Mouse (Mus musculus): ENCODE data around the gene Scn3b.

Gene Scn3b

GRCm38 (mm10) chr9:40316865-40317660 lies 48.0 kb downstream of the Scn3b start:
- DNase-seq (ENCODE audit: extremely low read depth, low read depth): no peak

DNA sequence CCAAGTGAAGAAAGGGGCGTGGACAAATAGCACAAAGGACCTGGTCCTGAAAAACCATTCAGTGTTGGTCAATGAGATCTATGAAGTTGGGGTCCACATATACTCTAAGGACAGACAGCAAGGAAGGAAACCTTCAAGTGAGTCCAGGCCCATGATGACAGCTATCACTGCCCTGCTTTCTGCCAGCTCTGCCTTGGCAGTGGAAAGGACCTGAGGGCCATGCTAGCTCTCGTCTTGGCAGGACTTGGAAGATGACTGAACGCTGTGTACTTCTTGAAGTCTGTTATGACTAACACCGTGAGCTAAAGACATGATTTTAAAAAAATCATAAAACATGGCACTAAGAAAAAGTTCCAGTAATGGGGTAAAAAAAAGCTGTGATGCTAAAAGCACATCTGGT lies 48.7 kb downstream of the Scn3b start:
- no peak for DNase-seq (ENCODE audit: extremely low read depth, low read depth)

DNA sequence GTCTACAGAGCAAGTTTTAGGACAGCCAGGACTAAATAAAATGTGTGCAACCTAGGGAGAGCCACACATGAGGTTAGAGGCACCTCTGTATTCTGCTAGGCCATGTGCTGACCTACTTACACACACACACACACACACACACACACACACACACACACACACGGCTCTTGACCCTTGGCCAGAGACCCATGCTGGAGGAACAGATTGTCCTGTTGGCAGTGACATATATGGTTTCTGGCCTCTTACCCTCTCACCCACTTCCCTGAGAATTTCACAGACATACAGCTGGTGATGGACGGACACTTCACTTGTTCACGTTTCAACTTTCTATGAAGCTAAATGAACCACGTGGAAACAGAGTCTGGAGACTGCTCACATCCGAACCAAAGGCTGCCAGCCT lies 49.8 kb downstream of the Scn3b start:
- no peak for DNase-seq (ENCODE audit: extremely low read depth, low read depth)

GRCm38 (mm10) chr9:40320405-40320804 lies 51.4 kb downstream of the Scn3b start:
- DNase-seq (ENCODE audit: extremely low read depth, low read depth): no peak

DNA sequence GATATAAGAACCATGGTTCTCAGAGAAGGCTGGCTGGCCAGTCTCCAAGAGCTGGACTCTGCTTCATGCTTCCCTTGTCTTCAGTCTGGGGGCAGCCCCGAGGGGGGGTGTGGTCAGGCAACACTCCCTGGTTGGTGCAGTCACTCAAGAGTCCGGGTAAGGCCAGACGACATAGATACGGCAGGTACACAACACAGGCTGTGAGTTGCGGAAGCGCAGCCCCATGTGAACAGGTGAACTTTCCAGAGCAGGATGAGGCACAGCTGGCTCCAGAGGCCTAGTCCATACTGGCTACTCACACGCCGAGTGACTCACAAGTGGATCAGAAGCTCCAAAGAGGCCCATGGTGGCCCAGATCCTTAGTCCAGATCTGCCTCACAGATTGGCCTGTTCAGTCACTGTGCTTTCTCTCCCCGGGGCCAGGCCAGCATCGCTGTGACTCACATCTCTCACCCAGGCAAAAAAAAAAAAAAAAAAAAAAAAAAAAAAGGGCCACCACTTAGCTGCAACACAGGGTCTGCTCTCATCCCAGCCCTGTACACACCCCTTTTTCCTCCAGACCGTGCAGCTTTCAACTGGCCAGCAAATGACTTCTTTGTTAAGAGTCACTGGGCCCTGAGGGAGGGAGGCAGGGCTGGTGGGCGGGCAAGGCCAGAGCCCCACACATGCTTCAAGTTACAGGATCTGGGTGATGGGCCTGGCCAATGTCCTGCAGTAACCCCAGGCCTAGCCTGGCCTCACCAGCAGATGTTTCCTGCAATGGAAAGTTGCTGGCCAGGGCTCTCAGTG lies 52.1 kb downstream of the Scn3b start:
- no peak for DNase-seq (ENCODE audit: extremely low read depth, low read depth)

DNA sequence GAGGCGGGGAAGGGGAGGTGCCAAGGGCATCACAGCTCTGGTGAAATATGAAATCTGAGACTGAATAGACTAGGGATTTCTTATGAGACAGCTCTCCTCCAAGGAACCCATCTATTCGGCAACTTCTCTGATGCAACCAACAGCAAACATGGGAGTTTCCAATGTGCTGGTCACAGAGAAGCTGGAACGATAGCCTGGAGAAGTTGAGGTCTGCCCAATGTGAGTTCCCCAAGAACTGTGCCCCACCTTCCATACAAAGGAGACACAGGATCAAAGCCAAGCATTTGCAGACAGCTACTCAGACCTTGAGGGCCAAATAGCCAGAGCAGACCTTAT lies 52.6 kb downstream of the Scn3b start:
- no peak for DNase-seq (ENCODE audit: extremely low read depth, low read depth)

DNA sequence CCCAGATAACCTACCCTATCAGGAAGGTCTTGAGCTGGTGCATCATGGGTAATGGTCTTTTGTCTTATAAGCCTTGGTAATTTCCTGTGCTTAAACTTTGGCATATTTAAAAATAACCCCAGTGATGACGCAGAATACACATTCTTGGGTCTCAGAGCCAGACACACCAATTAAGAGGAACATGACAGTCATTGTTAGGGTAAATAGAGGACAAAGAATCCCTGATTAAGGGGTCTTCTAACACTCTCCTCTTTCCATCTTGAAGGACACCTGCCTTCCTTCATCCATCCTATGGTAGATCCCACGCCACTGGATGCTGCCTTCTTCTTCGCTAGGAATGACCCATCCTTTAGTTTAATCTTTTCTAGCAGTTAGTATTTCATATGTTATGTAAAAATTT lies 53.4 kb downstream of the Scn3b start:
- DNase-seq (ENCODE audit: extremely low read depth, low read depth): no peak

DNA sequence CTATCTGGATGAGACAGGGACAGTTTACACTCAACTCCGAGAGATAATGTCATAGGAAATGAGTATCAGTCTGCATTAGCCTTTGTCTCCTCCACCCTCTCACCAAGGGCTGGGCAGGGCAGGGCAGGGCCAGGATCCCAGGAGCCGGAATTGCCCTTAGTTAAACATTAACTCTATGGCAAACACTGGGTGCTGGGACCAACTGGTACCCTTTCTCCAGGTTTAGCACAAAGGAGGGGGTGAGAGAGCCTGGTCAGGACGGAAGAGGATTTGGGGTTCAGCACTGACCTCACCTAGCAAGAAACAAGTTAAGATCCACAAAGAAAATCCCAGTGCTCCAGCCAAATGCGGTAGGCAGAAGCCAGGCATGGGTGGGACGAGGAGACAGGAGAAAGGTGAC lies 54.2 kb downstream of the Scn3b start:
- no peak for DNase-seq (ENCODE audit: extremely low read depth, low read depth)

GRCm38 (mm10) chr9:40323773-40324172 lies 54.8 kb downstream of the Scn3b start:
- DNase-seq (ENCODE audit: extremely low read depth, low read depth): no peak

DNA sequence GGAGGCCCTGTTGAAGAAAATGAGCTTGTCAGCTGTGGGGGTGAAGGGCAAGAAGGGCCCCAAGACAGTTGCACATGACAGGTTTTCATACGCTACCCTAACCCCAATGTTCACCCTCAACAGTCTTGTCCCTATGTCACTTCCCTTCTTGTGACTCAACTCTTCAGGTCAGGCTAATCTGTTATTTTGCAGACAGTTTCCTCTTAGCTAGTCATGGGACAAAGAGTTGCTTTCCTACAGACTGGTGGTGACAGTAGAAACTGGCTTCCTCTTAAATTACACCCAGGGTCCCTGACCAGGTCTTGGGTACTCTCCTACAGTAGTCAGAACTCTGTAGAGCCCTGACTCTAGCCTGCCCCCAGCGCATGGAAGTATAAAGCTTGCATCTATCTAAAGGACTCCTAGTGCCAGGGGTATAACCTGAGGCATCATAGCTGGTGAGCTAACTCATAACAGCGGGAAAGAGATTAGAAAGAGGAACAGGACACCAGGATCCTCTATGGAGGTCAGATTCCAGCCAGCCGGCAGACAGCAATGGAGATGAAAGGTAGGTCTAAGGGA lies 55.3 kb downstream of the Scn3b start:
- no peak for DNase-seq (ENCODE audit: extremely low read depth, low read depth)

GRCm38 (mm10) chr9:40324826-40325225 lies 55.8 kb downstream of the Scn3b start:
- DNase-seq (ENCODE audit: extremely low read depth, low read depth): no peak

DNA sequence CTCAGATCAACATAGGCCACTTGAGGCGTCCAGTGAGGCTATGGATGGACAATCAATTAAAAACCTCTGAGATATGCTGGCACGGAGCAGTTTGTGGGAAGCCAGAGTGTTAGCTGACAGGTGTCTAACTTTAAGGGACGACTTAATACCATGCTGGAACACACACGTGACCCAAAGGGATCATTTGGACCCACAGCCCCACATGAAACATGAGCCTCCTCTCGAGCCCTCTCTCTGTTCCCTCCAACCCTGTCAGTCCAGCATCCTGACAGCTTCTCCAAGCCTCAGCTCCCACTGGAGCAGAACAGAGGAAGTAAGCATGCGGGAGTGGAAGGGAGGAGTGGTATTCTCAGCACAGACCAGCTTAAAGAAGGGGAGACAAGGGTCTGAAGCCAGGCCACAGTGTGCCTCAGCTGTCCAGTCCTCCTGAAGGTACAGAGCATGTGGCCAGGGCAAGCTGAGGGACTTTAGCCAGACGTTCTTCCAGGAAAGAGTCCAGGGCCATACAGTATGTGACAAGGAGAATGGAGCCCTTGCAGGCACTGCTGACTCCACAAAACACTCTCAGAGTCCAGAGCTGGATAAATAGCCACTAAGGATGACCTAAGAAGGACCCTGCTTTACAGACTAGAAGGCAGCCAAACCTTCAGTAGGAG lies 57.4 kb downstream of the Scn3b start:
- DNase-seq (ENCODE audit: extremely low read depth, low read depth): no peak

DNA sequence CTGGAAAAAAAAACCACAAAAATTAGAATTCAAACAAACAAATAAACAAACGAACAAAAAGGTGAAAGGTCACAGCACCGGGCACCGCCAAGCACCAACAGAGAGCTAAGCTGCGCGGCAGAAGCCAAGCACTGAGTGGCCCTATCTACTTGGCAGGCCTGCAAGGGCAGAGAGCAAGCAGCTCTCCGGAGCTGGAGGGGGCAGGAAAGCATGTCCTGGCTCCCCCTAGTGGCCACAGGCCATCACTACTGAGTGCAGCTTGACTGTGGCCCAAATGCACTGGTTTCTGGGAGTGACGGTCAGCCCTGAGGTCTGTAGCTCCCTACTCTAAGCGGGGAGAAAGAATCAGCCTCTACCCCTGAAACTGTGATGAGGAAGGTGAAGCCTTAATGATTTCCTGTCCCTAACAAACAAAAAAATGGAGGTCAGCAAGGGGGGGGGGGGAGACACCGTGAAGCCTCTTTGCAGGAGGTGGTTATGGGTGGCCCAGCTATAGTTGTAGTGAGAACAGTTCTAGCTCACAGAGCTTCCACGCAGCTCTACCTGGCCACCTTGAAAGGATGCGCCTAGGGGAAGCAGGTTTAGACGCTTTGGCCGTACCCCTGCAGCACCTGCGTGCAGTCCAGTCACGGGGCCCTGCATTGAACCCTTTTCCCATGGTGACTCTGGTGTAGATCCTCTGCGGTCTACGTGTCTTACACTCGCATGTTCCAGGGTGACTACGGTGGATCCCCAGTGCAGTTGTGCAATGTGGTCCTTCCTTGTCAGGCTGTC lies 61.8 kb downstream of the Scn3b start:
- DNase-seq (ENCODE audit: extremely low read depth, low read depth): no peak

GRCm38 (mm10) chr9:40331411-40332286 lies 62.6 kb downstream of the Scn3b start:
- no peak for DNase-seq (ENCODE audit: extremely low read depth, low read depth)

DNA sequence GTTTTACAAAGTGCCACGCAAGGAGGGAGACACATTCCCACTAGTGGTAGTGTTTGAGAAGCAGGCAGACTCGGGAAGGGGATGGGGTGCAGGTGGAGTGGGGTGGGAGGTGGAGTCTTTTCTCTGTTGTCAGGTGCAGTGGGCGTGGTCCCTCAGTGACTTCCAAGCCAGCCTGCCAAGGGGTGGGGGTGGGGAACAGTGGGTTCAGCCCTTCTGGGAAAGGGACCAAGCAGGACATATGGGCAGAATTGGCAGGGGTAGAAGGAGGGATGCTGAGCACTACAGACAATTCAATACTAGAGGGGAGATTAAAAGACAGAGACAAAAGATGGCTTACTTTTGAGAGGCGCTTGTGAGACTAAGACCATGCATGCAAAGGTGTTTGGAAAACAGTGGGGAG lies 63.3 kb downstream of the Scn3b start:
- no peak for DNase-seq (ENCODE audit: extremely low read depth, low read depth)

DNA sequence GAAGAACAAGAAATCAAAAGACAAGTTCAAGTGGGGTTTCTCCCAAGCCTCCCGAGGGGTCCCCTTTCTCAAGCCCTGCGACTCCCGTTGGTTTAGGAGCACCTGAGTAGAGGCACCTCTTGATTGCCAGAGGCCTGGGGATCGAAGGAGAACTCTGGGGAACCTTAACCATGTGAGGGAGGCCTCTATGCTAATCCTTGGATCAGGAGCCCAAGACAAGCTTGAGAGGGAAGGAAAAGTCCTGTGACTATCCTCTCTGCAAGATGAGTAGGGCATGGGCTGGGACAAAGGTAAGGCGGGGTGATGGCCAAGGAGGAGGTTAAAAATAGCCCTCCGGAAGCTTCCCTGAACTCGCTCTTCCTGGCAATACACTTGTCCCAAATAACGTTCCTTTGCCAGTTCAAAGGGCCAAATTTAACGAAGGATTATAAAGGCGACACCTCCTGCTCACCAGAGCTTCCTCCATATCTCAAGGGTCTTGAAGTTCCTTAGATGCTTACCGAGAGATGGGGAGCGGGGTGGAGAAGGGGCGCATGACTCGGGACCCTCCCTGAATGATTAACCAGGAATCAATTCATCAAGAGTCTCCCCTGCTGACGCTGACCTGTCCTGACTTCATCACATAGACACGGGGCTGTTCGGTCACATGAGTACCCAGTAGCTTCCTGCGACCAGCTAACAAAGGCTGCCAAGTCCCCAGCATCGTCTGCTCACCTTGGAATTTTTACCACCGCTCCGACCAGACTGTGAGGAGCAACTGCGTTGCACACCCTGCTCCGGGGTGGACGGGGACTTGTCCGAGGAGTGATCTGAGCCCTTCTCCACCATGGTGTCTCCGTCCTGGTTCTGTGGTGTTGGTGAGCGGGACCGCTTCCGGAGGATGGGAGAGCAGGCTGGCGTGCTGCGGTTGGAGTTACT lies 64.0 kb downstream of the Scn3b start:
- DNase-seq (ENCODE audit: extremely low read depth, low read depth): no peak

DNA sequence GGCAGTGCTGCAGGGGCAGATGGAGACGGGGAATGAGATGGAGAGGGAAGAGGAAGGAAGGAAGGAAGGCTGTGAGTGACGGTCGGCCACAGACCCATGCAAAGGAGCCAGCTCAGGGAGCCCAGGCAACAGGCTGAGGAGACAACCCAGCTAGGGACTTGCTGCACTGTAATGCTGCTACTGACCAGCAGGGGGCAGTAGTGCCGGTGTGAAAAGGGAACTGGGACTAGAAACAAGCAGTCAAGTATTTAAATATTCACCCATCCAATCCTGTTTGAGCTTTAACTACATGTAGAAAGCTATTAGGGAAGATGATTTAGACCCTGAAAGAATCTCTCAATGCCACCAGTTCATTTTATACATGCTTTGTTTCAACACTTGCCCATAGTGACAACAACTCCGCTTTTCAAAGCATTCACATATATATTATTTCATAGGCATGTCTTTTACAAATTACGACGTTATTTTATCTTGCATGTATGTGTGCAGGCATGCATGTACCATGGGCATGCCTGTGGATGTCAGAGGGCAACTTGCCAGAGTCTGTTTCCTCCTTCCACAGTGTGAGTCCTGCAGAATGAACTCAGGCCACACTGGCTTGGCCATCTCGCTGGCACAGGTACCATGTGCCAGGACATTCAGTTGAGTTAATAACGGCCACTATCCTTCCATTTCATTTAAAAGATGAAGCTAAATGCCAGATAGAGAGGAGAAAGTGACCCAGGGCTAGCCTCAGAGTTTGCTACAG lies 64.8 kb downstream of the Scn3b start:
- no peak for DNase-seq (ENCODE audit: extremely low read depth, low read depth)

DNA sequence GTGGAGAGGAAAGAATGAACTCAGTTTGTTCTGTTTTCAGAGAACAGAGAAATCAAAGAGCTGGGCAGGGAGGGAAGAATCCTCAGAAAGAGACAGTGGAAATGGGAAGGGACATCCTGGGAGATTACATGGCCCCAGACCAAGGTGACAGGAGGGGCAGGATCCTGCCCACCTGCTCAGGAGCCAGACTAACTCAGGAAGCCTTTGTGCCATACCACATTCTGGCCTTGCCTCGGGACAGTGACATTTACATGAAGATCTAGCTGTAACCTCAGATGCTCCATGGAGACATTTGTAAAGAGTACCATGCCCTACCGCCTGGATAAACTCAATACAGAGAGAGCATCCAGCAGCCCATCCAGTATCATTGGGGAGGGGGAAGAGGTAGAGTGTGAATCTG lies 65.6 kb downstream of the Scn3b start:
- DNase-seq (ENCODE audit: extremely low read depth, low read depth): no peak

GRCm38 (mm10) chr9:40336701-40337100 lies 67.7 kb downstream of the Scn3b start:
- DNase-seq (ENCODE audit: extremely low read depth, low read depth): no peak
